ENCODE assay signal across 8 mouse cellular contexts in the genomic region with DNA sequence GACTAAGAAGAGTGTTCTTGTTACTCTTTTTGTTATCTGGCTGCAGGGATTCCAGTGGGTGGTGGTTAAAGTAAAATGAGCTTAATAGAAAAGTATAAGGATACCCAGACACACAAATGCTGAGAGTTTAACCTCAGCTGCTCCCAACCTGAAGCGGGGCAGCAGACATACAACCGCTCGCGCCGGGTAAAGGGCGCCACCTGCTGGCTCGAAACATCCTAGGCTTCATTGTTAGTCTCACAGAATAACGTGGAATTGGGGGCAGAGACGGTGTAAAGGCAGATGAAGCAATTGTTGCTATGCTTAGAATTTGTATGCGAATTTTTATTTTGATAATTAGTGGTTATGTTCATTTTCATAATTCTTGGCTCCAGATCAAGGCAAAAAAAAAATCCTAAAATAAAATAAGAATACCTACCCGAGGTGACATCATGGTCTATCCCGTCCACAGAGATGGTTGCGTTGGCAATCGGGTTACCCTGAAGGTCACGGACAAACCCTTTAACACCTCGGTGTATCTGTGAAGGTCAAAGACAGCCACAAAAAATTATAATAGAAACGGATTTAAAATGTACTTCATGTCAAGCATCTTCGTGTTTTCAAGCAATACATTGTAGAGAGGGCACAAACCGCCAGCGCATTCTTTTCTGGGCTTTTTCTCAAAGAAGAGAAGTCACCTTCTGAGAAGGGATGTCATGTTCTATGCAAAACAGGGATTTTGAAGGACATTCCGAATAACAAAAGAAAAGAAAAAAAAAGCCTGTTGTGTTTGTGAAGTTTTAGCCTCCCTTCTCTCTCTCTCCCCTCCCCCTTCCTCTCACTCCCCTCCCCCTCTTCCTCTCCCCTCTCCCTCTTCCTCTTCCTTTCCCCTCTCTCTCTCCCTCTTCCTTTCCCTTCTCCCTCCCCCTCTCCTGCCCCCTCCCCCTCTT.
DNase-seq lines count a peak whose midpoint lies in the region; ATAC-seq and TF ChIP-seq lines count a peak whose summit lies in the region.

No protein-coding gene starts in this region.

- H3K9ac ChIP-seq in midbrain, embryonic 15.5 days: no peak overlapping the region
- no peak overlapping the region for H3K9ac ChIP-seq in stomach, postnatal 0 days (ENCODE audit: low read length)

- H3K4me2 ChIP-seq in midbrain, embryonic 15.5 days: no peak overlapping the region
- H3K4me2 ChIP-seq in stomach, postnatal 0 days (replicated peaks; ENCODE audit: low read depth): no peak overlapping the region

- intact Hi-C loops in left cerebral cortex, postnatal 36 days (cut with DNase I): no loop called here

- H3K4me3 ChIP-seq in midbrain, embryonic 15.5 days: no peak overlapping the region
- no peak overlapping the region for H3K4me3 ChIP-seq in stomach, postnatal 0 days (ENCODE audit: low read depth, low read length)

- no peaks in the 10 kb centered on the region for H3K27me3 ChIP-seq in midbrain, embryonic 15.5 days (replicated peaks)
- H3K27me3 ChIP-seq in stomach, postnatal 0 days (ENCODE audit: control insufficient read depth, insufficient read depth, low read length): no peaks in the 10 kb centered on the region

- H3K27ac ChIP-seq in midbrain, embryonic 15.5 days: no peak overlapping the region
- H3K27ac ChIP-seq in stomach, postnatal 0 days (replicated peaks): no peak overlapping the region

- no peak for TF ChIP-seq EP300 in stomach, postnatal 0 days (optimal IDR thresholded peaks at IDR 0.05)

- peak; percentile 76 for ATAC-seq in midbrain, embryonic 15.5 days (replicated peaks)
- no peak for ATAC-seq in stomach, postnatal 0 days (ENCODE audit: low FRiP score, low TSS enrichment)

- TF ChIP-seq CTCF in stomach, postnatal 0 days (IDR thresholded peaks at IDR 0.05; ENCODE audit: low read depth): peak; percentile 89

- peaks cover 28% of the 10 kb centered on the region for H3K36me3 ChIP-seq in midbrain, embryonic 15.5 days (replicated peaks)
- no peaks in the 10 kb centered on the region for H3K36me3 ChIP-seq in stomach, postnatal 0 days (ENCODE audit: control insufficient read depth, insufficient read depth, low read length)

- no peaks in the 10 kb centered on the region for H3K9me3 ChIP-seq in midbrain, embryonic 15.5 days
- H3K9me3 ChIP-seq in stomach, postnatal 0 days (ENCODE audit: control insufficient read depth, low read length): no peaks in the 10 kb centered on the region

- H3K4me1 ChIP-seq in midbrain, embryonic 15.5 days: no peaks in the 10 kb centered on the region
- no peaks in the 10 kb centered on the region for H3K4me1 ChIP-seq in stomach, postnatal 0 days (replicated peaks; ENCODE audit: control insufficient read depth, insufficient read depth)

- WGBS in midbrain, embryonic 15.5 days: 40% methylated on average over 21 of the region's 21 CpGs
- 38% methylated on average over 21 of the region's 21 CpGs for WGBS in stomach, postnatal 0 days

- DNase-seq in ovary, postnatal 10 days (ENCODE audit: low spot score): peak; percentile 61
- DNase-seq in ovary, adult 18-20 months (ENCODE audit: low spot score): no peak
- peak; percentile 57 for DNase-seq in cerebellum, adult 9-11 months
- peak; percentile 59 to 77 for DNase-seq in frontal cortex, postnatal 36 days (ENCODE audit: low spot score in 2 of 2)
- DNase-seq in kidney, adult 11 months: peak; percentile 19
- DNase-seq in left cerebral cortex, postnatal 36 days (ENCODE audit: low spot score in 2 of 2): peak; percentile 39 to 64
- peak; percentile 74 for DNase-seq in stomach, postnatal 0 days (ENCODE audit: low spot score)
